Mouse (Mus musculus): ENCODE measurements around the gene Klf5. TPM values are rescaled to one million over a fixed set of nuclear protein-coding genes. Genes with fewer than 3 reads are reported as not detected.

Gene Klf5
- polyA plus RNA-seq, 1 experiment from 2014 or later: 75.4 TPM

GRCm38 (mm10) chr14:99285486-99285885, 13.0 kb upstream of the Klf5 start:
- no peaks in the 10 kb centered on the region for H3K4me1 ChIP-seq
- WGBS: 82% methylated on average over 3 of the region's 4 CpGs
- H3K4me2 ChIP-seq (replicated peaks): no peak overlapping the region
- ATAC-seq (ENCODE audit: insufficient number of reproducible peaks, low FRiP score, low TSS enrichment, low read depth): no peak
- no peaks in the 10 kb centered on the region for H3K9me3 ChIP-seq (replicated peaks)
- no peak overlapping the region for H3K27ac ChIP-seq (replicated peaks)
- H3K4me3 ChIP-seq (replicated peaks): no peak overlapping the region
- H3K27me3 ChIP-seq: no peaks in the 10 kb centered on the region
- no peaks in the 10 kb centered on the region for H3K36me3 ChIP-seq
- H3K9ac ChIP-seq: no peak overlapping the region

DNA sequence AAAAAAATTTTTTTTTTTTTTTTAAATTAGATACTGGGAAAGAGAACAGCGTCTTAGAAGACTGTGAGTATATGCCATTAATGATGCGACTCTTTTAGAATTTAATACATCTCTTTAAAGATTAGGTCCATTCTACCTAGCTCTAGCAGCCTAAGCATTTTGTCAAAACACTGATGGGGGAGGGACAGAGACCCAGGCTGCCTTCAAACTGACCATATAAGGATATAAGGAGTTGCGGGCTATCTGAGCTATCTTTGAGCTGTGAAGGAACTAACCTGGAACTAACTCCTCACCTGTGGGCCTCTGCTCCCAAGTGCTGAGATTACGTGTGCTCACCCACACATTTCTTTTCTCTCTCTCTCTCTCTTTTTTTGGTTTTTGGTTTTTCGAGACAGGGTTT, 6.3 kb upstream of the Klf5 start:
- Histone ChIP-seq H3K4me3 (replicated peaks) (no peak overlapping the region), H3K27ac (replicated peaks) (no peak overlapping the region), H3K4me2 (replicated peaks) (no peak overlapping the region), H3K9me3 (replicated peaks) (no peaks in the 10 kb centered on the region), H3K9ac (no peak overlapping the region), H3K27me3 (no peaks in the 10 kb centered on the region), H3K36me3 (no peaks in the 10 kb centered on the region), H3K4me1 (no peaks in the 10 kb centered on the region)
- WGBS: 92% methylated on average over 5 of the region's 5 CpGs
- ATAC-seq (ENCODE audit: insufficient number of reproducible peaks, low FRiP score, low TSS enrichment, low read depth): no peak

- Histone ChIP-seq H3K27me3 (no peaks in the 10 kb centered on the region), H3K9me3 (replicated peaks) (no peaks in the 10 kb centered on the region), H3K4me2 (replicated peaks) (no peak overlapping the region), H3K27ac (replicated peaks) (no peak overlapping the region), H3K4me1 (no peaks in the 10 kb centered on the region), H3K4me3 (replicated peaks) (no peak overlapping the region), H3K9ac (no peak overlapping the region), H3K36me3 (no peaks in the 10 kb centered on the region)
- 83% methylated on average over 8 of the region's 8 CpGs for WGBS
- ATAC-seq (ENCODE audit: insufficient number of reproducible peaks, low FRiP score, low TSS enrichment, low read depth): no peak
These were observed 4.1 kb upstream of the Klf5 start for GRCm38 (mm10) chr14:99294424-99294823.

- 55% methylated on average over 15 of the region's 15 CpGs for WGBS
- Histone ChIP-seq H3K9me3 (replicated peaks) (no peaks in the 10 kb centered on the region), H3K9ac (no peak overlapping the region), H3K36me3 (no peaks in the 10 kb centered on the region), H3K4me3 (replicated peaks) (no peak overlapping the region), H3K27me3 (no peaks in the 10 kb centered on the region), H3K4me2 (replicated peaks) (no peak overlapping the region), H3K27ac (replicated peaks) (no peak overlapping the region), H3K4me1 (no peaks in the 10 kb centered on the region)
- no peak for ATAC-seq (ENCODE audit: insufficient number of reproducible peaks, low FRiP score, low TSS enrichment, low read depth)
These were observed 2.7 kb upstream of the Klf5 start for GRCm38 (mm10) chr14:99295606-99296341.

DNA sequence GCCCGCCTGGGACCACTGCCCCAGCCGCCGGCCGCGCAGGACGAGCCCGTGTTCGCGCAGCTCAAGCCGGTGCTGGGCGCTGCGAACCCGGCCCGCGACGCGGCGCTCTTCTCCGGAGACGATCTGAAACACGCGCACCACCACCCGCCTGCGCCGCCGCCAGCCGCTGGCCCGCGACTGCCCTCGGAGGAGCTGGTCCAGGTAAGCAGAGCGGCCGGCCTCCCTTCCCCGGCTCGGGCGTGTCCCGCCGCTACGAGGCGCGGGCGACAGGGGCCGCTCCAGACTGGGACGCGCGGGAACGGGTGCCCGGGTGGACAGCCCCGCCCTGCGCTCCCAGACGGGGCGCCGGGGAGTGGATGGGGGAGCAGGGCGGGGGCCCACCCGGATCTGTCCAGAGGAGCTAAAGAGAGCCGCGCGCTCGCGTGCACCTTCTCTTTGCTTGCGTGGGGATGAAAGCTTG, 561 bp downstream of the Klf5 start:
- Histone ChIP-seq H3K36me3 (0 out of 2 replicates have a peak, but pooled peaks cover 2% of the 10 kb centered on the region), H3K27ac (replicated peaks) (peak overlapping the region; percentile 89), H3K4me2 (replicated peaks) (peak overlapping the region; percentile 91), H3K4me1 (no peaks in the 10 kb centered on the region), H3K9me3 (replicated peaks) (no peaks in the 10 kb centered on the region), H3K9ac (peak overlapping the region; percentile 76), H3K27me3 (no peaks in the 10 kb centered on the region), H3K4me3 (replicated peaks) (peak overlapping the region; percentile 83)
- peak; percentile 70 for ATAC-seq (ENCODE audit: insufficient number of reproducible peaks, low FRiP score, low TSS enrichment, low read depth)
- WGBS: under 1% methylated on average over 59 of the region's 60 CpGs

- WGBS: 1% methylated on average over 21 of the region's 21 CpGs
- no peaks in the 10 kb centered on the region for H3K9me3 ChIP-seq (replicated peaks)
- H3K4me2 ChIP-seq (replicated peaks): peak overlapping the region; percentile 91
- H3K4me1 ChIP-seq: no peaks in the 10 kb centered on the region
- H3K4me3 ChIP-seq (replicated peaks): peak overlapping the region; percentile 83
- H3K27me3 ChIP-seq: no peaks in the 10 kb centered on the region
- peak overlapping the region; percentile 89 for H3K27ac ChIP-seq (replicated peaks)
- ATAC-seq (ENCODE audit: insufficient number of reproducible peaks, low FRiP score, low TSS enrichment, low read depth): no peak
- H3K36me3 ChIP-seq: 0 out of 2 replicates have a peak, but pooled peaks cover 2% of the 10 kb centered on the region
- H3K9ac ChIP-seq: peak overlapping the region; percentile 76
These were observed 1.3 kb downstream of the Klf5 start for GRCm38 (mm10) chr14:99299701-99300191.

GRCm38 (mm10) chr14:99301472-99301871, 3.0 kb downstream of the Klf5 start:
- Histone ChIP-seq H3K4me1 (no peaks in the 10 kb centered on the region), H3K27me3 (no peaks in the 10 kb centered on the region), H3K4me3 (replicated peaks) (peak overlapping the region; percentile 83), H3K9me3 (replicated peaks) (no peaks in the 10 kb centered on the region), H3K27ac (replicated peaks) (no peak overlapping the region), H3K9ac (no peak overlapping the region), H3K4me2 (replicated peaks) (peak overlapping the region; percentile 27), H3K36me3 (0 out of 2 replicates have a peak, but pooled peaks cover 2% of the 10 kb centered on the region)
- WGBS: 54% methylated on average over 11 of the region's 11 CpGs
- no peak for ATAC-seq (ENCODE audit: insufficient number of reproducible peaks, low FRiP score, low TSS enrichment, low read depth)

GRCm38 (mm10) chr14:99304387-99304786, 5.9 kb downstream of the Klf5 start:
- Histone ChIP-seq H3K27me3 (no peaks in the 10 kb centered on the region), H3K9ac (no peak overlapping the region), H3K4me1 (0 out of 2 replicates have a peak, but pooled peaks cover 3% of the 10 kb centered on the region), H3K9me3 (replicated peaks) (no peaks in the 10 kb centered on the region), H3K4me2 (replicated peaks) (no peak overlapping the region), H3K27ac (replicated peaks) (0 out of 2 replicates have a peak overlapping the region, but pooled peaks have one; percentile 25), H3K4me3 (replicated peaks) (no peak overlapping the region), H3K36me3 (0 out of 2 replicates have a peak, but pooled peaks cover 6% of the 10 kb centered on the region)
- ATAC-seq (ENCODE audit: insufficient number of reproducible peaks, low FRiP score, low TSS enrichment, low read depth): no peak
- WGBS: 84% methylated on average over 3 of the region's 3 CpGs

GRCm38 (mm10) chr14:99304997-99305792, 6.7 kb downstream of the Klf5 start:
- WGBS: 73% methylated on average over 12 of the region's 12 CpGs
- ATAC-seq (ENCODE audit: insufficient number of reproducible peaks, low FRiP score, low TSS enrichment, low read depth): no peak
- Histone ChIP-seq H3K27ac (replicated peaks) (no peak overlapping the region), H3K4me3 (replicated peaks) (no peak overlapping the region), H3K9me3 (replicated peaks) (no peaks in the 10 kb centered on the region), H3K27me3 (no peaks in the 10 kb centered on the region), H3K9ac (no peak overlapping the region), H3K4me1 (0 out of 2 replicates have a peak, but pooled peaks cover 7% of the 10 kb centered on the region), H3K4me2 (replicated peaks) (no peak overlapping the region), H3K36me3 (0 out of 2 replicates have a peak, but pooled peaks cover 6% of the 10 kb centered on the region)

DNA sequence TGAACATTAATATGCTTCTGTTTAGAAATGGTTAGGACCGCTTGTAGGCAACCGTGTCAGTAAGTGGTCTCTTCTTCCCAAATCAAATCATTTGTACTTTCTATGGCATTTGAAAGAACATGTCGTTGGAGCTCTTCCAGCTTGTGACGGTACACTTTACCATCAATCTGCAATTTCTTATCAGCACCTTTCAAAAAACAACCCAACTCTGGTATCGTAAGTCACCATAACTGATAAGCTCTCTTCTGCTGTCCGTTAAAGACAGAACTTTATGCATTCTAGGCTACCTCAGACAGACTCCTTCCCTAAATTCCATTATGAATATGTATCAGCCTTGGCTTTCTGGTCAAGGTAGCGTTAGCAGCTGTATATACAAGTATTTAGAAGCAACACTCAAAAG, 7.9 kb downstream of the Klf5 start:
- H3K4me3 ChIP-seq (replicated peaks): no peak overlapping the region
- H3K27me3 ChIP-seq: no peaks in the 10 kb centered on the region
- H3K9ac ChIP-seq: no peak overlapping the region
- no peak for ATAC-seq (ENCODE audit: insufficient number of reproducible peaks, low FRiP score, low TSS enrichment, low read depth)
- no peak overlapping the region for H3K4me2 ChIP-seq (replicated peaks)
- 0 out of 2 replicates have a peak, but pooled peaks cover 7% of the 10 kb centered on the region for H3K4me1 ChIP-seq
- H3K9me3 ChIP-seq (replicated peaks): no peaks in the 10 kb centered on the region
- H3K36me3 ChIP-seq: 0 out of 2 replicates have a peak, but pooled peaks cover 8% of the 10 kb centered on the region
- no peak overlapping the region for H3K27ac ChIP-seq (replicated peaks)
- WGBS: 76% methylated on average over 7 of the region's 7 CpGs

GRCm38 (mm10) chr14:99309606-99310005, 11.1 kb downstream of the Klf5 start:
- H3K9ac ChIP-seq: no peak overlapping the region
- no peaks in the 10 kb centered on the region for H3K27me3 ChIP-seq
- ATAC-seq (ENCODE audit: insufficient number of reproducible peaks, low FRiP score, low TSS enrichment, low read depth): no peak
- H3K4me3 ChIP-seq (replicated peaks): no peak overlapping the region
- H3K4me1 ChIP-seq: 0 out of 2 replicates have a peak, but pooled peaks cover 7% of the 10 kb centered on the region
- H3K27ac ChIP-seq (replicated peaks): no peak overlapping the region; the same call in 1 of the 2 replicates
- H3K36me3 ChIP-seq: peaks cover 12% of the 10 kb centered on the region; the same call in 1 of the 2 replicates
- 61% methylated on average over 9 of the region's 9 CpGs for WGBS
- H3K9me3 ChIP-seq (replicated peaks): no peaks in the 10 kb centered on the region; the same call in 1 of the 2 replicates
- H3K4me2 ChIP-seq (replicated peaks): no peak overlapping the region

Data from embryonic facial prominence, embryonic 15.5 days (tissue).